9 mouse cellular contexts compared by ENCODE assay signal in the genomic region with DNA sequence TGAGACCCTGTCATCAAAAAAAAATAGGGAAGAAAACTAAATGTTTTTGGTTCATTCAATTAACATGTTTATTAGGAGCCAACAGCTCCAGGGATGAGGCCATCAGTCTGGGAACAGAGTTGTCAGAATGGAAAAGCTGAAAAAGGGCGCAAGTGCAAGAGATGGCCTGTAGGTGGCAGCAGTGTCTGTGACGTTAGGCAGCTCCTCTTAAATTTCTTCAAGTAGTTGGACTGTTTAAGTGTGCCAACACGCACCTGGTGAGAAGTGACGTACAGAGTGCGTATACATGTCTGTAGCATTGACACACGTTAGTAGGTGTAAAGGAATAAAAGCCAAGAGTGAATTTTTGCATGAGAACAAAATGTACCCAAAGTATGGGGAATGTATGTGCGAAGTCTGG. TPM values are rescaled to one million over a fixed set of nuclear protein-coding genes. Genes with fewer than 3 reads are reported as not detected.
DNase-seq lines count a peak whose midpoint lies in the region; ATAC-seq and TF ChIP-seq lines count a peak whose summit lies in the region.
"Had no signal": no experiment of that assay in that cellular context is flagged by ENCODE, and none has a peak within 500 bp of the region (broad histone marks: within the 10 kb centered on the region; RNA-seq: fewer than 3 reads in every experiment).

No protein-coding gene starts in this region.

- WGBS in forebrain, embryonic 11.5 days, result 26% methylated on average over 7 of the region's 7 CpGs
- WGBS in forebrain, embryonic 13.5 days, result 23% methylated on average over 7 of the region's 7 CpGs
- WGBS in hindbrain, postnatal 0 days, result 15% methylated on average over 7 of the region's 7 CpGs
- WGBS in limb, embryonic 15.5 days, result 15% methylated on average over 7 of the region's 7 CpGs

- no peak for ATAC-seq in forebrain, embryonic 11.5 days (replicated peaks; ENCODE audit: low FRiP score)
- no peak for ATAC-seq in forebrain, embryonic 13.5 days
- ATAC-seq in hindbrain, postnatal 0 days, result peak; percentile 45; the same call in 1 of the 2 replicates
- ATAC-seq in limb, embryonic 15.5 days (ENCODE audit: insufficient number of reproducible peaks, low FRiP score, low TSS enrichment, low read depth), result peak; percentile 44; the same call in 1 of the 2 replicates

- peak; percentile 83 for DNase-seq in forebrain, embryonic 11.5 days (ENCODE audit: low spot score)
- DNase-seq in right cerebral cortex, adult 18-20 months, result peak; percentile 52
- no peak for DNase-seq in right cerebral cortex, postnatal 36 days (ENCODE audit: low spot score in 2 of 2)
- DNase-seq in cerebellum, adult 9-10 months, result peak; percentile 70
- DNase-seq in hindbrain, postnatal 0 days (ENCODE audit: low spot score), result peak; percentile 87
- peak; percentile 85 for DNase-seq in retina, postnatal 1 day

- peak; percentile 96 for TF ChIP-seq CTCF in hindbrain, postnatal 0 days (IDR thresholded peaks at IDR 0.05; ENCODE audit: low read depth)

- H3K4me3 ChIP-seq in forebrain, embryonic 11.5 days (ENCODE audit: low read depth, low read length), result no peak overlapping the region
- no peak overlapping the region for H3K4me3 ChIP-seq in forebrain, embryonic 13.5 days
- no peak overlapping the region for H3K4me3 ChIP-seq in hindbrain, postnatal 0 days (ENCODE audit: low read length)
- H3K4me3 ChIP-seq in limb, embryonic 15.5 days, result no peak overlapping the region
- H3K4me3 ChIP-seq: hindbrain, embryonic 15.5 days had no signal

- no peaks in the 10 kb centered on the region for H3K36me3 ChIP-seq in forebrain, embryonic 11.5 days (ENCODE audit: control insufficient read depth, insufficient read depth, low read length)
- H3K36me3 ChIP-seq in forebrain, embryonic 13.5 days (ENCODE audit: poor library complexity, severe bottlenecking), result no peaks in the 10 kb centered on the region
- no peaks in the 10 kb centered on the region for H3K36me3 ChIP-seq in hindbrain, postnatal 0 days (ENCODE audit: insufficient read depth, low read length)
- H3K36me3 ChIP-seq in limb, embryonic 15.5 days, result no peaks in the 10 kb centered on the region
- H3K36me3 ChIP-seq: hindbrain, embryonic 15.5 days had no signal

- no peak overlapping the region for H3K4me2 ChIP-seq in forebrain, embryonic 11.5 days (ENCODE audit: low read depth, low read length, severe bottlenecking)
- H3K4me2 ChIP-seq in forebrain, embryonic 13.5 days, result no peak overlapping the region
- no peak overlapping the region for H3K4me2 ChIP-seq in hindbrain, postnatal 0 days (ENCODE audit: low read depth, low read length)
- no peak overlapping the region for H3K4me2 ChIP-seq in limb, embryonic 15.5 days
- H3K4me2 ChIP-seq: hindbrain, embryonic 15.5 days had no signal

- H3K27me3 ChIP-seq in forebrain, embryonic 11.5 days (ENCODE audit: control insufficient read depth, insufficient read depth, low read length), result no peaks in the 10 kb centered on the region; the same call in 1 of the 2 replicates
- peaks cover 12% of the 10 kb centered on the region; the same call in 1 of the 2 replicates for H3K27me3 ChIP-seq in forebrain, embryonic 13.5 days
- no peaks in the 10 kb centered on the region for H3K27me3 ChIP-seq in hindbrain, postnatal 0 days (ENCODE audit: insufficient read depth, low read length)
- H3K27me3 ChIP-seq in limb, embryonic 15.5 days, result no peaks in the 10 kb centered on the region
- H3K27me3 ChIP-seq: hindbrain, embryonic 15.5 days had no signal

- no peak overlapping the region for H3K27ac ChIP-seq in forebrain, embryonic 11.5 days (ENCODE audit: low read depth, low read length)
- no peak overlapping the region for H3K27ac ChIP-seq in forebrain, embryonic 13.5 days
- H3K27ac ChIP-seq in hindbrain, postnatal 0 days, result no peak overlapping the region
- no peak overlapping the region for H3K27ac ChIP-seq in limb, embryonic 15.5 days
- H3K27ac ChIP-seq: hindbrain, embryonic 15.5 days had no signal

- no peaks in the 10 kb centered on the region for H3K9me3 ChIP-seq in forebrain, embryonic 11.5 days (ENCODE audit: control insufficient read depth, low read length)
- H3K9me3 ChIP-seq in forebrain, embryonic 13.5 days (replicated peaks), result no peaks in the 10 kb centered on the region
- no peaks in the 10 kb centered on the region for H3K9me3 ChIP-seq in hindbrain, postnatal 0 days (ENCODE audit: low read length)
- H3K9me3 ChIP-seq in limb, embryonic 15.5 days, result no peaks in the 10 kb centered on the region
- H3K9me3 ChIP-seq: hindbrain, embryonic 15.5 days had no signal

- peaks cover 1% of the 10 kb centered on the region; the same call in 1 of the 2 replicates for H3K4me1 ChIP-seq in forebrain, embryonic 11.5 days (replicated peaks; ENCODE audit: control insufficient read depth, insufficient read depth, low read length)
- H3K4me1 ChIP-seq in forebrain, embryonic 13.5 days, result no peaks in the 10 kb centered on the region
- no peaks in the 10 kb centered on the region for H3K4me1 ChIP-seq in hindbrain, postnatal 0 days (ENCODE audit: insufficient read depth, low read length)
- no peaks in the 10 kb centered on the region for H3K4me1 ChIP-seq in limb, embryonic 15.5 days
- H3K4me1 ChIP-seq: hindbrain, embryonic 15.5 days had no signal

- H3K9ac ChIP-seq in forebrain, embryonic 11.5 days (ENCODE audit: low read length), result no peak overlapping the region
- no peak overlapping the region for H3K9ac ChIP-seq in forebrain, embryonic 13.5 days
- no peak overlapping the region for H3K9ac ChIP-seq in hindbrain, postnatal 0 days (replicated peaks; ENCODE audit: low read length)
- H3K9ac ChIP-seq in limb, embryonic 15.5 days, result no peak overlapping the region
- H3K9ac ChIP-seq: hindbrain, embryonic 15.5 days had no signal

RNA-seq across cellular contexts. Expression of a gene that starts 13.8 kb away (rescaled TPM):
- 135 and 145 TPM in 2 replicates for polyA plus RNA-seq in forebrain, embryonic 11.5 days (2014; fragmentation: Nextera tagmentation; extraction: Ambion mirVana)
- polyA plus RNA-seq in forebrain, embryonic 13.5 days (2015; fragmentation: Nextera tagmentation; extraction: Ambion mirVana), result 75.0 and 84.1 TPM in 2 replicates
- total RNA-seq in hindbrain, postnatal 0 days (2014; rRNA removed), result 69.7 and 70.1 TPM in 2 replicates
- polyA plus RNA-seq in hindbrain, postnatal 0 days (2015; fragmentation: Nextera tagmentation; extraction: Ambion mirVana), result 33.3 and 33.7 TPM in 2 replicates
- 57.3 and 59.8 TPM in 2 replicates for polyA plus RNA-seq in limb, embryonic 15.5 days (2015; fragmentation: Nextera tagmentation; extraction: Ambion mirVana)

RNA-seq across cellular contexts. Expression of a gene that starts 14.4 kb away (rescaled TPM):
- polyA plus RNA-seq in forebrain, embryonic 11.5 days (2014; fragmentation: Nextera tagmentation; extraction: Ambion mirVana), result not detected in 2 replicates
- not detected in 2 replicates for polyA plus RNA-seq in forebrain, embryonic 13.5 days (2015; fragmentation: Nextera tagmentation; extraction: Ambion mirVana)
- total RNA-seq in hindbrain, postnatal 0 days (2014; rRNA removed), result not detected in 2 replicates
- not detected in 2 replicates for polyA plus RNA-seq in hindbrain, postnatal 0 days (2015; fragmentation: Nextera tagmentation; extraction: Ambion mirVana)
- polyA plus RNA-seq in limb, embryonic 15.5 days (2015; fragmentation: Nextera tagmentation; extraction: Ambion mirVana), result 0.10 TPM in 2 replicates
- polyA plus RNA-seq: hindbrain, embryonic 15.5 days had no signal

RNA-seq across cellular contexts. Expression of a gene that starts 55.4 kb away (rescaled TPM):
- not detected in 2 replicates for polyA plus RNA-seq in forebrain, embryonic 11.5 days (2014; fragmentation: Nextera tagmentation; extraction: Ambion mirVana)
- 0.06 and 0.12 TPM in 2 replicates for polyA plus RNA-seq in forebrain, embryonic 13.5 days (2015; fragmentation: Nextera tagmentation; extraction: Ambion mirVana)
- total RNA-seq in hindbrain, postnatal 0 days (2014; rRNA removed), result 3.5 and 6.3 TPM in 2 replicates
- 0.66 and 0.86 TPM in 2 replicates for polyA plus RNA-seq in hindbrain, postnatal 0 days (2015; fragmentation: Nextera tagmentation; extraction: Ambion mirVana)
- 0.17 and 0.18 TPM in 2 replicates for polyA plus RNA-seq in limb, embryonic 15.5 days (2015; fragmentation: Nextera tagmentation; extraction: Ambion mirVana)

Comparison
In these comparisons a context has a peak if more than half of its experiments do, and no peak if none do; other contexts are left out.
1. DNase-seq: peak in forebrain, embryonic 11.5 days (single experiment), right cerebral cortex, adult 18-20 months (single experiment), cerebellum, adult 9-10 months (single experiment), hindbrain, postnatal 0 days (single experiment) and retina, postnatal 1 day (single experiment); none in right cerebral cortex, postnatal 36 days (0 of 2).
2. ATAC-seq: peak in hindbrain, postnatal 0 days (single experiment) and limb, embryonic 15.5 days (single experiment); none in forebrain, embryonic 11.5 days (single experiment) and forebrain, embryonic 13.5 days (single experiment).